Mouse (Mus musculus): ENCODE results near the gene Gm10309. TPM values are rescaled to one million over a fixed set of nuclear protein-coding genes. Genes with fewer than 3 reads are reported as not detected.

Gm10309 gene
- 0.16 and 0.42 TPM in 2 replicates for polyA plus RNA-seq (2014; fragmentation: Nextera tagmentation; extraction: Ambion mirVana)

DNA sequence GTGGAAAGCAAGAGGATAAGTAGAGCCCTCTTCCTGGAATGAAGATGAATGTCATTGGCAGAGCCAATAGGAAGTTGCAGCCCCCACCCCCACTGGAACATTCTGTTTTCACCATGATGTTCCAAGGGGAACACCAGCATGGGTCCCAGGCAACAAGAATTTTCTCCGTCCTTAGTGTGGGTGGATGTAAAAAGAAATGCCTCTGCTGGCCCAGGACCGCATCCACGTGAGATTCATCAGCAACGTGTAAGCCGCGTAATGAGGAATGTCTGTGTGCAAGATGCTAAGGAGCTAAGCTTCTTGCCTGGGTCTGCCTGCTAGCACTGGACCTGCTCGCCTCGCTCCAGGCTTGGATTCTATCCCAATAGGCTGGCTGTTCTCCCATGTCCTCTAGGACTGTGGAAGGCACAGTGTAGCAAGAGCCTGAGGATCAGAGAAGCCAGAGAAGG lies at the start of gene Gm10309:
Gm10309 (minus strand) TSS at position 50 of the 449 bp plus-strand sequence.
- H3K9ac ChIP-seq (ENCODE audit: low read length), result no peak within 1 kb of the TSS
- H3K27ac ChIP-seq (replicated peaks in 1 of 2; ENCODE audit: control insufficient read depth in 1 of 2, insufficient read depth in 1 of 2, low read depth in 2 of 2, low read length in 2 of 2), result no peak within 1 kb of the TSS
- H3K4me1 ChIP-seq (ENCODE audit: control insufficient read depth in 2 of 2, insufficient read depth in 2 of 2, low read length in 2 of 2), result peaks cover 11 to 18% of the 10 kb centered on the region in 2 experiments; a peak in 3 of 4 replicates
- no peak within 1 kb of the TSS for H3K4me2 ChIP-seq (ENCODE audit: low read length)
- 89% methylated on average over 8 of the region's 8 CpGs for WGBS
- no peaks in the 10 kb centered on the region for H3K27me3 ChIP-seq (ENCODE audit: control insufficient read depth, insufficient read depth, low read length)
- no peaks in the 10 kb centered on the region for H3K36me3 ChIP-seq (ENCODE audit: control insufficient read depth, insufficient read depth, low read length)
- no peak within 1 kb of the TSS for H3K4me3 ChIP-seq (ENCODE audit: control insufficient read depth in 1 of 2, insufficient read depth in 1 of 2, low read depth in 1 of 2, low read length in 2 of 2)
- H3K9me3 ChIP-seq (ENCODE audit: control insufficient read depth, low read length), result no peaks in the 10 kb centered on the region
- ATAC-seq (ENCODE audit: insufficient number of reproducible peaks, insufficient read depth, low FRiP score, low read depth), result no peak

DNA sequence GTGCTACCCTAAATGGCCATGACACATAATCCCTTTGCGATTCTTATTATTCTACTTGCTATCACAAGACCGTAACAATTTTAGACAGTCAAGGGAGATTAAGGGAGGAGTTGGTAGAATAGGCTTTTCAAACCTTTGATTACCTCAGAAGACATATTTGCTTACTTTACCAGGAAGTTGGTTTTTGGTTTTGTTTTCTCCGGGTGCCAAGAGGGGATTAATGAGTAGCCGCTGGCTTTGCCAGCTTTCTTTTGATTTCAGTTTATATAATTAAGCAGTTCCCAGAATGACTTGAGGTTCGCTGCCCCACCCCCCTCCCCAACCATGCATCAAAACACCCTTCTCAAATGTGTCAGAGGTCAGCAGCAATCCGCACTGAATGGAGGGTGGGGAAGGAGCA lies 47.0 kb upstream of the Gm10309 start:
- Histone ChIP-seq H3K4me2 (ENCODE audit: low read length) (no peak overlapping the region), H3K27ac (replicated peaks in 1 of 2; ENCODE audit: control insufficient read depth in 1 of 2, insufficient read depth in 1 of 2, low read depth in 2 of 2, low read length in 2 of 2) (no peak overlapping the region), H3K4me3 (ENCODE audit: control insufficient read depth in 1 of 2, insufficient read depth in 1 of 2, low read depth in 1 of 2, low read length in 2 of 2) (no peak overlapping the region), H3K9me3 (ENCODE audit: control insufficient read depth, low read length) (no peaks in the 10 kb centered on the region), H3K4me1 (ENCODE audit: control insufficient read depth in 2 of 2, insufficient read depth in 2 of 2, low read length in 2 of 2) (no peaks in the 10 kb centered on the region), H3K36me3 (ENCODE audit: control insufficient read depth, insufficient read depth, low read length) (no peaks in the 10 kb centered on the region), H3K9ac (ENCODE audit: low read length) (no peak overlapping the region), H3K27me3 (ENCODE audit: control insufficient read depth, insufficient read depth, low read length) (no peaks in the 10 kb centered on the region)
- ATAC-seq (ENCODE audit: insufficient number of reproducible peaks, insufficient read depth, low FRiP score, low read depth), result no peak
- WGBS, result 86% methylated on average over 6 of the region's 6 CpGs

DNA sequence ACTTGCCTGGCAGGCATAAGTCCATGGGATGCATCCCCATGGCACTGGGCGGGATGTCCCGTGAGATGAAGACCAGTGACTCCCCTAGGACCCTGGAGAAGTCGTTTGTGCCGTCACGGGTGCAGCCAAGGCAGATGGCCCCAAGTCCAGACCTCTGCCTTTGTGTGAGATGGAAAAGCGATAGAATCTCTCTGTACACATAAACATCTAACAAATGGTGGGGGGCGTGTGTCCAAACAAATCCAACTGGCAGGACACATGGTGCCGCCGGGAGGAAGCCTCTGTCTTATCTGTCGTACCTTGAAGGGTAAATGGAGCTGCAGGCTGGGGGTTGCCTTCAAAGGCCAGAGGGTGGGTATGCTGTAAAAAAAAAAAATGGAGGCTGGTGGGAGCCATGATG lies 46.5 kb upstream of the Gm10309 start:
- Histone ChIP-seq H3K27ac (replicated peaks in 1 of 2; ENCODE audit: control insufficient read depth in 1 of 2, insufficient read depth in 1 of 2, low read depth in 2 of 2, low read length in 2 of 2) (no peak overlapping the region), H3K27me3 (ENCODE audit: control insufficient read depth, insufficient read depth, low read length) (no peaks in the 10 kb centered on the region), H3K4me3 (ENCODE audit: control insufficient read depth in 1 of 2, insufficient read depth in 1 of 2, low read depth in 1 of 2, low read length in 2 of 2) (no peak overlapping the region), H3K4me1 (ENCODE audit: control insufficient read depth in 2 of 2, insufficient read depth in 2 of 2, low read length in 2 of 2) (0 out of 4 replicates have a peak, but pooled peaks cover 0 to under 1% of the 10 kb centered on the region in 2 experiments), H3K9me3 (ENCODE audit: control insufficient read depth, low read length) (no peaks in the 10 kb centered on the region), H3K36me3 (ENCODE audit: control insufficient read depth, insufficient read depth, low read length) (no peaks in the 10 kb centered on the region), H3K4me2 (ENCODE audit: low read length) (no peak overlapping the region), H3K9ac (ENCODE audit: low read length) (no peak overlapping the region)
- WGBS, result 64% methylated on average over 10 of the region's 10 CpGs
- no peak for ATAC-seq (ENCODE audit: insufficient number of reproducible peaks, insufficient read depth, low FRiP score, low read depth)

DNA sequence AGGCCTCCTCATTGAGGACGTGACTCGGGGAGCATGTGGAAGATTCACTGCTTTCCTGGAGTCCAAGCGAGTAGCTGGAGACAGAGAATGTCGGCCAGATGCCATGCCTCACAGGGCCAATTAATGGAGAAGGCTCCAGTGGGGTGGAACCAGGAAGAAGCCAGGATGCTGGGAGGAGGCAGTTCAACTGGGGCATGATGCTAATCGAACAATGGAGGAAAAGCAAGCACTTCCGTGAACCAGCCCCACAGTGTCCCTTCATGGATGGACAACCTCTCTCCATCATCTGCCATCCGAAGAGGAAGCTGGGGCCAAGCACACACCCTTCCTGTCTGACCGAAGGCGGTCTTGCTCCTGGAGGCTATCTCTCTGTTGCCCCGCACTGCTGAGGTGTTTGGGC lies 44.1 kb upstream of the Gm10309 start:
- 86% methylated on average over 10 of the region's 10 CpGs for whole genome bisulfite sequencing
- Histone ChIP-seq H3K9me3 (ENCODE audit: control insufficient read depth, low read length) (no peaks in the 10 kb centered on the region), H3K9ac (ENCODE audit: low read length) (no peak overlapping the region), H3K4me2 (ENCODE audit: low read length) (no peak overlapping the region), H3K27ac (replicated peaks in 1 of 2; ENCODE audit: control insufficient read depth in 1 of 2, insufficient read depth in 1 of 2, low read depth in 2 of 2, low read length in 2 of 2) (no peak overlapping the region), H3K36me3 (ENCODE audit: control insufficient read depth, insufficient read depth, low read length) (no peaks in the 10 kb centered on the region), H3K4me1 (ENCODE audit: control insufficient read depth in 2 of 2, insufficient read depth in 2 of 2, low read length in 2 of 2) (0 out of 4 replicates have a peak, but pooled peaks cover 0 to 5% of the 10 kb centered on the region in 2 experiments), H3K4me3 (ENCODE audit: control insufficient read depth in 1 of 2, insufficient read depth in 1 of 2, low read depth in 1 of 2, low read length in 2 of 2) (no peak overlapping the region), H3K27me3 (ENCODE audit: control insufficient read depth, insufficient read depth, low read length) (no peaks in the 10 kb centered on the region)
- no peak for ATAC-seq (ENCODE audit: insufficient number of reproducible peaks, insufficient read depth, low FRiP score, low read depth)

DNA sequence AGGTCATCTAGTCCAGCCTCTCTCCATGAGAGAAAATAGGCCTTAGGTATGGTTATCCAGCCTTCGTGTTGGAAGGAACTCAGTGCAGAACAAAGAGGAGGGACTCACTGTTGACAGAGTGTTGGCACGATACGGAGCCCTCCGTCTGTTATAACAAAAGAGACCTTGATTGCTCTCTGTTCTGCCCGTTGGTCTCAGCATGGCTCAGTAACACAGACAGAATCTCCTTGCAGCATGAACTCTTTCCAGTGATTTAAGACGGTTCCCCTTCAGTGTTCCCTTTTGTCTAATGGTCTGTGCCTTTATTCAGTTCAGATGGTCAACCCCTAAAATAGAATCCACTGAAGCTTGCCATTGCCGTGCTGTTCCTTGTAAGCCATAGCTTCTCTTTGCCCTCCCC lies 41.5 kb upstream of the Gm10309 start:
- Histone ChIP-seq H3K9ac (ENCODE audit: low read length) (no peak overlapping the region), H3K4me2 (ENCODE audit: low read length) (no peak overlapping the region), H3K4me1 (ENCODE audit: control insufficient read depth in 2 of 2, insufficient read depth in 2 of 2, low read length in 2 of 2) (0 out of 4 replicates have a peak, but pooled peaks cover 0 to 5% of the 10 kb centered on the region in 2 experiments), H3K9me3 (ENCODE audit: control insufficient read depth, low read length) (no peaks in the 10 kb centered on the region), H3K27ac (replicated peaks in 1 of 2; ENCODE audit: control insufficient read depth in 1 of 2, insufficient read depth in 1 of 2, low read depth in 2 of 2, low read length in 2 of 2) (no peak overlapping the region), H3K36me3 (ENCODE audit: control insufficient read depth, insufficient read depth, low read length) (no peaks in the 10 kb centered on the region), H3K27me3 (ENCODE audit: control insufficient read depth, insufficient read depth, low read length) (no peaks in the 10 kb centered on the region), H3K4me3 (ENCODE audit: control insufficient read depth in 1 of 2, insufficient read depth in 1 of 2, low read depth in 1 of 2, low read length in 2 of 2) (no peak overlapping the region)
- ATAC-seq (ENCODE audit: insufficient number of reproducible peaks, insufficient read depth, low FRiP score, low read depth), result no peak
- WGBS, result 51% methylated on average over 7 of the region's 7 CpGs

DNA sequence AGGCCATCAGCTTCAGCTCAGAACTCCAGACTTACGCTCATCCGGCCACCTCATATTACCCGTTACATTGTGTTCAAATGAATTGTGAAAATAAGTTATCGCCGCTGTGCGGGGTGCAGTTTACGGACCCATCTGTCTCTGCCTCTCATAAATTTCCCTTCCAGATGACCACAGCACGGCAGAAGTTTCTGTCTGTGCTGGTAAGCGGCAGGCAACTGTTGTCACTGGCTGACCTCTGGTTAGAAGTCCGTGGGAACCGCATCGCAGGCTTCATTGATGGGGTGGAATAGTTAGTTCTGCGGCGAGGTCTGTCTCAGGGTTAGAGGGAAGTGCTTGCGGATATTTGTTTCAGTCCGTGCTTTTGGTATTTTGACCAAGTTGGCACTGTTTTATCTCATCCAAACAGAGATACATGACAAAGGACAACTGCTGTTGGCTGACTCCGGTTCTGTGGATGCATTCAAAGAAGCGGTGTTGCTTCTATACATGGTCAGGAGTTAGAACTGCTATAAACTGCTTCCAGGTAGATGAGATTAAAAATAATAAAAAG lies 34.9 kb upstream of the Gm10309 start:
- Histone ChIP-seq H3K27me3 (ENCODE audit: control insufficient read depth, insufficient read depth, low read length) (no peaks in the 10 kb centered on the region), H3K4me1 (ENCODE audit: control insufficient read depth in 2 of 2, insufficient read depth in 2 of 2, low read length in 2 of 2) (peaks cover 10 to 16% of the 10 kb centered on the region in 2 experiments), H3K27ac (replicated peaks in 1 of 2; ENCODE audit: control insufficient read depth in 1 of 2, insufficient read depth in 1 of 2, low read depth in 2 of 2, low read length in 2 of 2) (no peak overlapping the region), H3K4me2 (ENCODE audit: low read length) (no peak overlapping the region), H3K9ac (ENCODE audit: low read length) (no peak overlapping the region), H3K9me3 (ENCODE audit: control insufficient read depth, low read length) (no peaks in the 10 kb centered on the region), H3K4me3 (ENCODE audit: control insufficient read depth in 1 of 2, insufficient read depth in 1 of 2, low read depth in 1 of 2, low read length in 2 of 2) (no peak overlapping the region), H3K36me3 (ENCODE audit: control insufficient read depth, insufficient read depth, low read length) (no peaks in the 10 kb centered on the region)
- ATAC-seq (ENCODE audit: insufficient number of reproducible peaks, insufficient read depth, low FRiP score, low read depth), result no peak
- WGBS, result 72% methylated on average over 18 of the region's 18 CpGs

DNA sequence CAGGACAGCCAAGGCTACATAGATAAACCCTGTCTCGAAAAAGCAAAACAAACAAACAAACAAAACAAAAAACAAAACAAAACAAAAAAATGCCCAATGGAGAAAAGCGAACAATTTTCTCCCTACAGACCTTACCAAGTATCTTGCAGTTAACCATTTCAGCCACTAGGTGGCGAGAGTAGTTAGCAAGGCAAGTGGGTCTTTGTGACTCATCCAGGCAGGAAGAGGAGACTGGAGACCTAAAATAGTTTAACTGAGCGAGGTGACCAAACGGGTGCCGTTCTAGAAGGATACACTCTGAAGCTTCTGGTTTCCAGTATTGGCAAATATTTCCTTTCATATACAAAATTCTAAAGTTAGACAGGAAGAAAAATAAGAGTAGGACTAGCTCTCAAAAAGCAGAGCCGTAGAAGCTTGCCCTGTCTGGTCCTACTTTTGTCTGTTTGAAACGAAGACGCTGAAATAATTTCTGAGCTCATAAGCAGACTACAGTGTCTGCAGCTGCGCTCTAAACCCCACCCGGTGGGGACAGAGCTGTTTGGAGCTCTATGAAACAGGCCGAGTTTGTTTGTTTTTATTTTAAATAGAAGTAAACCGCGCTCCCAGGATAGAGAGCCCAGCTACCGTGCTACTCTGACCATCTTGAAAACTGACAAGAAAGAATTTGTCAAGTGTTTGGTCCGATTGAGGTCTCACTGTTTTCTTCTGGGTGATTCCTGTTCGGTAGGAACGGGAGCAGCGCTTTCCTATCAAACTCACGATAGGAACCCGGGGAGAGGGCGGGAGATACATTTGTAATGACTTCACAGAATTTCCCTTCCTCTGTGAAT lies 31.0 kb upstream of the Gm10309 start:
- H3K9me3 ChIP-seq (ENCODE audit: control insufficient read depth, low read length), result no peaks in the 10 kb centered on the region
- H3K9ac ChIP-seq (ENCODE audit: low read length), result peak overlapping the region; percentile 51
- 5% methylated on average over 22 of the region's 22 CpGs for WGBS
- H3K4me1 ChIP-seq (ENCODE audit: control insufficient read depth in 2 of 2, insufficient read depth in 2 of 2, low read length in 2 of 2), result peaks cover 19 to 28% of the 10 kb centered on the region in 2 experiments
- peak overlapping the region; percentile 48 to 57 for H3K27ac ChIP-seq (replicated peaks in 1 of 2; ENCODE audit: control insufficient read depth in 1 of 2, insufficient read depth in 1 of 2, low read depth in 2 of 2, low read length in 2 of 2)
- H3K36me3 ChIP-seq (ENCODE audit: control insufficient read depth, insufficient read depth, low read length), result no peaks in the 10 kb centered on the region
- peak overlapping the region; percentile 32 to 33 for H3K4me3 ChIP-seq (ENCODE audit: control insufficient read depth in 1 of 2, insufficient read depth in 1 of 2, low read depth in 1 of 2, low read length in 2 of 2)
- peak; percentile 49; the same call in 1 of the 2 replicates for ATAC-seq (ENCODE audit: insufficient number of reproducible peaks, insufficient read depth, low FRiP score, low read depth)
- H3K4me2 ChIP-seq (ENCODE audit: low read length), result peak overlapping the region; percentile 67
- no peaks in the 10 kb centered on the region for H3K27me3 ChIP-seq (ENCODE audit: control insufficient read depth, insufficient read depth, low read length)

All from heart, embryonic 14.5 days (tissue).